Mouse (Mus musculus) lung, postnatal 36 days (tissue): ENCODE measurements around the gene Exosc2.

Experiments
- DNase-seq: peaks from one replicate; pipeline ENCODE4 v3.0.0; 2022; ENCODE audit warnings: mixed read lengths

Gene Exosc2

GRCm38 (mm10) chr2:31670551-31671035 lies at the start of gene Exosc2:
Gene Exosc2, plus strand, starts transcription at chr2:31670715.
- peak; percentile 96 for DNase-seq

DNA sequence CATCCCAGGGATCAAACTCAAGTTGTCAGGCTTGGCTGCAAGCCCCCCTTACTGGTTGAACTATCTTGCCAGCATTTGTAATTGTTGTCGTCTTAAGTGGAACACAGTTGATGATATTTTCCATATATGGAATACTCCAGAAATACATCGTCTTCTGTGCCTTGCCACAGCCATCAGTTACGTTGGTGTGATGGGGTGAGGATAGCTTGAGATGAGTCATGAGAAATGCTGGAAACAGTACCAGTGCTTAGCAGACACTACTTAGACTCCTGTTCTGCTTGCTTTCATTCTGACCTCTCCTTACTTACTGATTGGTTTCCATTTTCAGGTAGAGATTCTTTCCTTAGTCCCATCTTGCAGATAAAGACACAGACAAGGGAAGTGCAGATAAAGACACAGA lies 37.0 kb upstream of the Exosc2 start:
- no peak for DNase-seq

- DNase-seq, result no peak
Measured at GRCm38 (mm10) chr2:31635281-31636137, 35.0 kb upstream of the Exosc2 start.

DNA sequence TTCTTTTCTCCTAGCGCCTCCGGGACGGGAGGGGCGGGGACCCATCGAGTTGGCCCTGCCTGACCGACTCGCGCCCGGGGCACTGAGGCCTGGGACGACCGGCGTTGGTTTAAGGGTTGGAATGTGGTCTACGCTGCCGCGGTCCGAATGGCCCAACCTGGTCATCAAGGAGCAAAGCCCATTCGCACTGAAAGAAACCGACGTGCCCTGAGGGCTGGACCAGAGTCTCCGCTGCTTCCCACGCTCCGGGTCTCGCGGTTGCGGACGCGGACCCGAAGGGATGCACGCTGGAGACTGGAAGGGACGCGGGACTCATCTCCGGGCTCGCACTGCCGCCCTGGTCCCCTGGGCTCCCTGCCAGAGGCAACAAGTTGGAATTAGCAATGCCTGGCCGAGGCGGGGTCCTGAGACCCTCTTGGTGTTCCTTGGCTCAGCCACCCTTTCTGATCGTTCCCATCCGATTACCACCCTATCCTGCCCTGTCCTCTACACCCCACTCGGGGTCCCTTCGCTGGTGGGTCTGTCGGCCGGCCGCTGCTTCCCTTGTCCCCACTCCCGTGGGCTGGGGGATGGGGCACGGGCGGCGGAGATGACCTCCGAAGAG lies 34.3 kb upstream of the Exosc2 start:
- no peak for DNase-seq

GRCm38 (mm10) chr2:31636742-31637141 lies 33.8 kb upstream of the Exosc2 start:
- no peak for DNase-seq

GRCm38 (mm10) chr2:31637311-31637710 lies 33.2 kb upstream of the Exosc2 start:
- no peak for DNase-seq

DNA sequence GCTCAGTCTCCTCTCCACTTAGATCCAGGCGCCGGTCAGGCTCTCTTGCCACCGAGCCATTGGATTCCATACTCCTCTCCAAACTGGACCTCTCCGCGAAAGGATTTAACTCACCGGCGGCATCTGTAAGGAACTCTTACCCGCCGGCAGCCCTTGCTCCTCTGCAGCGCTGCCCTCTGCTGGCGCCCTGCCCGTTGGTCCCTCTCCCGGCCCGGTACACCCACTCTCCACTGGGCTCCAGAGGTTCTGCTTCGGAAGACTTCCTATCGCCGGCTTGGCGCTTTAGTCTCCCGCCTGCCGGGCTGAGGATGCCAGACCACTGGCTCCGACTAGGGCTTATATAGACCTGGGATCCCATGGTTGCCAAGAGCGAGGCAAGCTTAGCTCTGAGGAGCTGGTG lies 32.7 kb upstream of the Exosc2 start:
- DNase-seq, result peak; percentile 53

DNA sequence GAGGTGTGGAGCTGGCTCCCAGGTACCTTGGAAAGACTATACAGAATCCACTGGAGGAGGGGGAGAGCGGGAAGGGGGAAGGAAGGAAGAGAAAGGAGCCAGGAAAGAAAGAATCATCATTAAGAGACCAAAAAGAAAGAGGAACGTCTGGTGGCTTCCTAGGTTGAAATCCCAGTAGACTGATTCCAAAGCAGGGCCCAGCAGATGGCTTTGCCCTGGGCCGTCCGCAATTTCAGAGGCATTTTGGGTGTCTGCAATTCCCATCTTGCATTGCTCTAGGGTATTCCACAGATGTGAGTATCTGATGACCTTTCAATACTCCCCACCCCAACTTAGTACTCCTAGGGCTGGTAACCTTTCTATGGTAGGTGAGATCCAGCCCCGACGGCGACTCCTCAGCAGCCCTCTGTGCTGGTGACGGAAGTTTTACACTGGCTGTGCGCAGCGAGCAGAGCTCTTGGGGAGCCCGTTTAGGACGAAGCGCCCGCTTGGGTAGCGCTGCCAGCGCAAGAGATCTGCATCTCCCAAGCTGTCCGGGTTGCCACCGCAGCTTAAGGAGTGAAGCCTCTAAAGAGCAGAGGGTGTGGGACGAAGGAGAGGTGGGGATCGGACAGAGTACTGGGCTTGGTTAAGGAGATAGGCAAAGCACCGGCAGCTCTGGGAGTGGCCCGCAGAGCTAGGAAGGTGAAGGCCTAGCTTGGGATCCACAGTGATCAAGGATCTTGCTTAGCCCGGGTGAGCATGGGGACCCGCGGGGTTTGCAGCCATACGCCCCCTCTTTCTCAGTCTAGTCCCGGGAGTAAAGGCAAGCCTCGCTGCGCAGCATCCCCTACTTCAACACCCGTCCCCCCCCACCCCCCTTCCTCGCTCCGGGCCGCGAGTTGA lies 31.7 kb upstream of the Exosc2 start:
- no peak for DNase-seq

DNA sequence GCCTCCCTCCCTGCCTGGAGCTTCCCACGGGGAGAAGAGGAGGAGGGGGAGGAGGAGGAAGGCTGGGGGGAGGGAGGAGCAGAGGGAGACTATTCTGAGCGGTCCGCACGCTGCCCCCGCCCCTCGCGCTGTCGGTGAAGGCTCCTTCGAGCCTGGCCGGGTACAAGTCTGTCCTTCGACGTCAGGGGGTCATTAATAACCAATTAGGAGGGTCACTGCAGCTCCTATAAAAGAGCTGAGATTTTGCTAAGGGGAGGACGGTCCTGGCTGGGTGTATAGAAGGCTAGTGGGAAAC lies 31.1 kb upstream of the Exosc2 start:
- no peak for DNase-seq

DNA sequence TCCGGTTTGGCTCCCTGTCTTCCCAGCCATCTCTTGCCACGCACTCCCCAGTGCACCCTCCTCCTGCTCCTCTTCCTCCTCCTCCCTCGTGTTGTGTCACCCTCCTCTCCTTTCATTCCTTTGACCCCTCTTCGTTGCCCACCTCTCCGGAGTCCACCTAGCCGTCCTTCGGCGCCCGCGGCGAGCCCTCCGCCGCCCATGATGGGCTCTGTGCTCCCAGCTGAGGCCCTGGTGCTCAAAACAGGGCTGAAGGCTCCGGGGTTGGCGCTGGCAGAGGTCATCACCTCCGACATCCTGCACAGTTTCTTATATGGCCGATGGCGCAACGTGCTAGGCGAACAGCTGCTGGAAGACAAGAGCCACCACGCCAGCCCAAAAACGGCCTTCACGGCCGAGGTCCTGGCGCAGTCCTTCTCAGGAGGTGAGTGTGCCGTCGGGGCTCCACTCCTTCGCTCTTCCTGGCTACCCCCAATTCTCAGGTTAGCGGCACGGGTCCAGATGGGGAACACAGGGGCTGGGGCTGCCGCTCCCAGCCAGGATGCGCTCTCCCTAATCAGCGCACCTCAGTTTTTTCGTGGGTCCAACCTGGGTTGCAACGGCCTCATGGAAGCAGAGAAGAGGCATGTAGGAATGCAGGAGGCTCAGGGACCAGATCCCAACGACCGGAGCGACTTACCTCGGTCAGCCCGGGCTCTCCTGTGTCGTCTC lies 30.5 kb upstream of the Exosc2 start, which contains the start of gene Prdm12:
Gene Prdm12, plus strand, starts transcription at position 137 of the 708 bp plus-strand sequence.
- DNase-seq, result no peak

- no peak for DNase-seq
Measured at GRCm38 (mm10) chr2:31640609-31641507, 29.7 kb upstream of the Exosc2 start.

DNA sequence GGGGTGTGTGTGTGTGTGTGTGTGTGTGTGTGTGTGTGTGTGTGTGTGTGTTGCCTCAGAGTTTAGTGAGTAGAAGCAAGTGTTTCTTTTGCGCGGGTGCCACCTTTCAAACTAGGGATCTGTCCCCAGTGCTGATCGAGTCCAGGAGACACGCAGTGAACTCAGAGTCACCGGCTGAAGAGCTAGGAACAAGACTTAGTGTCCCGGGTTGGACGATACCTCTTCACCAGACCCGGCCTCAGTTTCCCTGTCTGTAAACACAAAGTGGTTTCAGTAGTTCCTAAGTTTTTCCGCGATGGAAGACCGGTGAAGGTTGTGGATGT lies 29.0 kb upstream of the Exosc2 start:
- no peak for DNase-seq

DNA sequence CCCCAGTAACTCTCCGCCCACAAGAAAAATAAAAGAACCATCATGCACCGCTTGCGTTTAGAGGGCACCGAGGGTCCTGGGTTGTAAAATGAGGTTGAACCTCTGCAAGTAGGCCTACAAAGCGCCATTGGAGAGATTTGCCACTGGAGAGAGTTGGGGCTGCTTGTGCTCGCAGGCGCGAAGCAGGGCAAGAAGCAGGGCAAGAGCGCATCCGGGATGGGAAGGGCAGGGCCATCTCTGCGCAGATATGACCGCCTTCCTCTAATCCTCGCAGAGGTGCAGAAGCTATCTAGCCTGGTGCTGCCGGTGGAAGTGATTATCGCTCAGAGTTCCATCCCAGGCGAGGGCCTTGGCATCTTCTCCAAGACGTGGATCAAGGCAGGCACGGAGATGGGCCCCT lies 28.6 kb upstream of the Exosc2 start:
- DNase-seq, result no peak

DNA sequence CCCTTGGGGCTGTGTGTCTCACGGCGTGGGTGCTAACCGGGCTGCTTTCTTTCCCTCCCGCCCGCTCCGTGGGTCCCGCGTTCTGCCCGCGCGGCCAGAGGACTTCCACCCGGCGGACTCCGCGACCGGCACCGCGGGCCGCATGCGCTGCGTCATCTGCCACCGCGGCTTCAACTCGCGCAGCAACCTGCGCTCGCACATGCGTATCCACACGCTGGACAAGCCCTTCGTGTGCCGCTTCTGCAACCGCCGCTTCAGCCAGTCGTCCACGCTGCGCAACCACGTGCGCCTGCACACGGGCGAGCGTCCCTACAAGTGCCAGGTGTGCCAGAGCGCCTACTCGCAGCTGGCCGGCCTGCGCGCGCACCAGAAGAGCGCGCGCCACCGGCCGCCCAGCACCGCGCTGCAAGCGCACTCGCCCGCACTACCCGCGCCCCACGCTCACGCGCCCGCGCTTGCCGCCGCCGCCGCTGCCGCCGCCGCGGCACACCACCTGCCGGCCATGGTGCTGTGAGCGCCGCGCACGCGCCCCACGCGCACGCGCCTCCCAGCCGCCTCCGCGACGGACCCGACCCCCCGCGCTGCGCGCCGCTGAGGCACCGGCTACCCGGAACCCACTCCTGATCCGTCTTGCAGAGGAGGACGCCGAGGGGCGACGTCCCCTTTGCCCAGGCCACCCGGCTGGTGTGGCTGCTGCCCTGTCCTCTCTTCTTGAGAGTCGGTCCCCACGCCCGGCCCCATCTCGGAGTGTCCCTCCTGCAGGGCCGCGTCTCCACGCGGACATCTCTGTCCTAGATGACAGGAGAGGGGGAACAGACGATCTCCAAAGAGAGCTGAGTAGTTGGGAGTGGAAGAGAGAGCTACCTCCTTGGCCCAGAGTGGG lies 16.3 kb upstream of the Exosc2 start:
- DNase-seq, result no peak

- peak; percentile 68 for DNase-seq
Measured at GRCm38 (mm10) chr2:31654854-31655559, 15.5 kb upstream of the Exosc2 start.

DNA sequence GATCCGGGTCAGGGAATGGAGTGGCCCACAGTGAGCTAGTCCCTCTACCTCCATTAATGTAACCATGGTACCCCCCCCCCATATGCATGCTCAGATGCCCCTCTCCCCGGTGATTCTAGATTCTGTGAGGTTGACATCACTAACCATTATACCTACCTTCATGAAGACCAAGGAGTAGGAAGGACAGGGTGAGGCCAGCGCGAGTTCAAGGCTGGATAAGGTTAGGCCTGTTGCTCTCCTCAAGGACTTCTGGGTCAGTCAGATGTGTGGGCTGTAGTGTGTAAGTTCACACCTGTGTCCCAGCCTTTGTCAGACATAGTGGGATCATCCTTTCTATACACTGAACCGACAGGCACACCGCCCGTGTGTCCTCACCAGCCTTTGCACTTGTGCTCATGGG lies 14.1 kb upstream of the Exosc2 start:
- DNase-seq, result no peak

GRCm38 (mm10) chr2:31662939-31663803 lies 7.3 kb upstream of the Exosc2 start:
- no peak for DNase-seq

DNA sequence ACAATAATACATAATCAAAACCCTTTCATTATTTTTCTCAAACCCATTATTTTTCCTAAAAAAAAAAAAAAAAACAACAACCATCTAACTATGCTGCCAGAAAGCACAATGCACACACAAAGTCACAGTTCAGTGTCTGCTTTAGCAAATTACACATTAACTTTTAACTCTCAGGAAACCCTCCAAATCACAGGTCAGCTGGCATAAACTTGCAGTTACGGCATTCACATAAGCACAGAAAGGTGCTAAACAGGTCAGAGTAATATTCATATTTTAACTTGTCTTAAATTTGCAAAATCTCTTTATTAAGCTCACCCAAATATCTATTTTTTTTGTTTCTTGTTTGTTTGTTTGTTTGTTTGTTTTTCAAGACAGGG lies 6.7 kb upstream of the Exosc2 start:
- DNase-seq, result no peak

DNA sequence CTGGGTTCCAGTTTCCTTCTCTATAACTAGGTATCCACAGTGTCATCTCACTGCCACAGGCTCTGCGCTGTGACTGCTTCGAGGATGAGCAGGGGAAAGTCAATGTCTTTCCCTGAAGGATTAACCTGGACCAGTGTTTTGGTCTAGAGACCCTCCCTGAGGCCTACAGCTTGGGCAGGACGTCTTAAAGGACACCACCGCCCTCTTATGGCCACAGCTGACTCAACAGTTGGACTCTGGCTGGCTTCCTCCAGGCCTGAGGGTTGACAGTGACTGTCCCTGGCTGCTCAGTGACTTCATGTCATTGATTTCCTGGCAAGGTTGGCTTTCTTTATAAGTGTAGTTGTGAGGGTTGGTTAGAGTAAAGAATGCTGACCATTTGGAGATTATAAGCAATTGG lies 3.2 kb upstream of the Exosc2 start:
- no peak for DNase-seq
